Mouse (Mus musculus): ENCODE measurements around the gene Slc26a6. TPM values are rescaled to one million over a fixed set of nuclear protein-coding genes. Genes with fewer than 3 reads are reported as not detected.

Slc26a6 gene
- total RNA-seq, 2 experiments from 2014 or later = 27.4 to 28.7 TPM

GRCm38 (mm10) chr9:108832390-108833108 is 20.5 kb upstream of the Slc26a6 start:
- peak; percentile 77 for DNase-seq (ENCODE audit: low spot score)
- intact Hi-C loops (cut with DNase I) = no loop called here

DNA sequence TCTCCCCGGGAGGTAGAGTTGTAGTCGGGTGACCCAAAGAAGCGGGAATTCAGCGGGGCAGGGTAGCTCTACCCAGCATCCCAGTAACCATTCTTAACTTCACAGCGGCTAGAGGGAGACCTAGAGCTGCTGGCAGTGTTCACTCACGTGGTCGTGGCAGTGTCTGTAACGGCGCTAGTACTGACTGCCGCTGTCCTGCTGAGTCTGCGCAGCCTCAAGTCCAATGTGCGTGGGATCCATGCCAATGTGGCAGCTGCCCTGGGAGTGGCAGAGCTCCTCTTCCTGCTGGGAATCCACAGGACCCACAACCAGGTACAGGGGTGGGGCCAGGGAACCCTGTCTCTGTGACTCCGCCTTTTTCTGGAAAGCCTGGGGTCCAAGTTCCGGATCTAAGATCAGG is 10.1 kb upstream of the Slc26a6 start:
- intact Hi-C loops (cut with DNase I) = no loop called here
- no peak for DNase-seq (ENCODE audit: low spot score)

GRCm38 (mm10) chr9:108845390-108845789 is 7.7 kb upstream of the Slc26a6 start:
- intact Hi-C loops (cut with DNase I) = no loop called here
- DNase-seq (ENCODE audit: low spot score) = no peak

DNA sequence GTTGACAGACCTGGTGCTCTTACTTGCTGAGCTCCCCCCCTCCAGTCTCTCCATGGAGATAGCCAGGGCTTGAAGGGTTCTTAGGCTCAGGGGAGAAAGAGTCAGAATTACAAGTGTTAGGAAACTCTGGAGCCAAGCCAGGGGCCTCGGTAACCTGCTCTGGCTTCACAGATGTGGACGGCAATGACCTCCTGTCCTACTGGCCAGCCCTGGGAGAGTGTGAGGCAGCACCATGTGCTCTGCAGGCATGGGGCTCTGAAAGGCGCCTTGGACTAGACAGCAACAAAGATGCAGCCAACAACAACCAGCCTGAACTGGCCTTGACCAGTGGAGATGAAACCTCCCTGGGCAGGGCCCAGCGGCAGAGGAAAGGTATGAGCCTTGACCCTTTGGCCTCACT is 5.7 kb upstream of the Slc26a6 start:
- intact Hi-C loops (cut with DNase I) = no loop called here
- DNase-seq (ENCODE audit: low spot score) = no peak

DNA sequence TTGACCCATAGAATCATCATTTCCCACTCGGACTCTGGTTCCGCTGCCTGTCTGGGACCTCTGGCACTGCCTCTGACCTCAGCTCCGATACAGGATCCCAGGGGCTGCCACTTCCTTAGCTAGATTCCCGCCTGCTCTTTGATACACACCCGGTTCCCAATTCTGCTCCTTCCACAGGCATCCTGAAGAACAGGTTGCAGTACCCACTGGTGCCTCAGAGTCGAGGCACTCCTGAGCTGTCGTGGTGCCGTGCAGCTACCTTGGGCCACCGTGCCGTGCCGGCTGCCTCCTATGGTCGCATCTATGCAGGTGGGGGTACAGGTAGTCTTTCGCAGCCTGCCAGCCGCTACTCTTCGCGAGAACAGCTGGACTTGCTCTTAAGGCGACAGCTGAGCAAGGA is 4.7 kb upstream of the Slc26a6 start:
- DNase-seq (ENCODE audit: low spot score) = no peak
- intact Hi-C loops (cut with DNase I) = no loop called here

DNA sequence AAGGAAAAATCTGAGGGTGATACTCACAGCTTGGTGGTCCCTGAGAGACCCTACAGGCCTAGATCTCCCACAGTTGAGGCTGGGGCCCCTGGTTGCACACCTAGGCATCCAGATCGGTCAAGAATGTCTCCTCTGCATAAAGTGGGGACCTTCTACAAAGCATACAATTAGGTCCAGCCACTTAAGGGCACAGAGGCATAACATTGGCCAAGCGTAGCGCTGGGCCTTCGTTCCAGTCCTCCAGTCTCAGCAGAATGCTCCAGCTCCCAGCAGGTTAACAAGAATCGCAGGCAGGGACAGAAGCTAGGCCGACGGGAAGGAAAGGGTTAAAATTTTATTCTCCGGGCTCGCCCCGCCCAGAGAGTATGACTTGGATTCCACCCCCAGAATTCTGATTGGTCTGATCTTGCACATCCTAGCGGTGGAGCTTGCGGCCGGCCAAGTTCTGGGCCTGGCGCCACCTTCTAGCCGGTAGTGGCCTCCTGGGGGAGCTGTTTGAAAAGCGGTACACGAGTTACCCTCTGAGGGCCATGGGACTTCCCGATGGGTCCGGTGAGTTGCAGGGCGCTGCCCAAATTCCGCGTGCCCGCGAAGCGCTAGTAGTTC is 655 bp downstream of the Slc26a6 start:
- intact Hi-C loops (cut with DNase I) = no loop called here
- peak; percentile 89 for DNase-seq (ENCODE audit: low spot score)

- intact Hi-C loops (cut with DNase I) = no loop called here
- peak; percentile 78 for DNase-seq (ENCODE audit: low spot score)
Measured at GRCm38 (mm10) chr9:108854241-108854696, 1.2 kb downstream of the Slc26a6 start.

- no peak for DNase-seq (ENCODE audit: low spot score)
- intact Hi-C loops (cut with DNase I) = no loop called here
Measured at GRCm38 (mm10) chr9:108855335-108855734, 2.3 kb downstream of the Slc26a6 start.

- intact Hi-C loops (cut with DNase I) = no loop called here
- DNase-seq (ENCODE audit: low spot score) = no peak
Measured at GRCm38 (mm10) chr9:108858792-108859527, 5.9 kb downstream of the Slc26a6 start.

- intact Hi-C loops (cut with DNase I) = no loop called here
- DNase-seq (ENCODE audit: low spot score) = no peak
Measured at GRCm38 (mm10) chr9:108912308-108912707, 59.2 kb downstream of the Slc26a6 start.

GRCm38 (mm10) chr9:108913161-108913560 is 60.1 kb downstream of the Slc26a6 start:
- intact Hi-C loops (cut with DNase I) = no loop called here
- DNase-seq (ENCODE audit: low spot score) = no peak

DNA sequence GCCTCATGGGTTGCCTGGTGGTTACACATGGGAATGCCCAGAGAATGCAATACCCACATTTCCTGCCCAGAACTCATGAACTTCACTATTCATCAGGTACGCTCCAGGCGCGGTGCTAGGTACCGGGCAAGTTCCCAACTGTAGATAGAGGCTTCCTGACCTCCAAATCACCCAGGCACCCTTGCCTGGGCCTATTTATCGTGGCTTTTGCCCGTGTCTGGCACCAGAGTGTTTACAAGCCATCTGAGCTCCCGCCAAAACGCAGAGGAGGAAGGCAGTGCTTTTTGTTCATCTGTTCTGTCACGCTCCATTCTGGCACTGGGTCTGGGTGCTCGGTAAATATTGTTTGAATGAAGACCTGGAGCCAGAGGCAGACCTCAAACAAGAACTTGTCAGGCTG is 60.5 kb downstream of the Slc26a6 start:
- DNase-seq (ENCODE audit: low spot score) = no peak
- intact Hi-C loops (cut with DNase I) = no loop called here

- intact Hi-C loops (cut with DNase I) = no loop called here
- DNase-seq (ENCODE audit: low spot score) = peak; percentile 39
Measured at GRCm38 (mm10) chr9:108914491-108914890, 61.4 kb downstream of the Slc26a6 start, which contains the start of gene Tmem89. Gene Tmem89 (plus strand): TSS chr9:108914619.

GRCm38 (mm10) chr9:108925897-108926296 is 72.8 kb downstream of the Slc26a6 start:
- intact Hi-C loops (cut with DNase I) = no loop called here
- no peak for DNase-seq (ENCODE audit: low spot score)

- no peak for DNase-seq (ENCODE audit: low spot score)
- intact Hi-C loops (cut with DNase I) = no loop called here
Measured at GRCm38 (mm10) chr9:108928424-108928823, 75.3 kb downstream of the Slc26a6 start.

DNA sequence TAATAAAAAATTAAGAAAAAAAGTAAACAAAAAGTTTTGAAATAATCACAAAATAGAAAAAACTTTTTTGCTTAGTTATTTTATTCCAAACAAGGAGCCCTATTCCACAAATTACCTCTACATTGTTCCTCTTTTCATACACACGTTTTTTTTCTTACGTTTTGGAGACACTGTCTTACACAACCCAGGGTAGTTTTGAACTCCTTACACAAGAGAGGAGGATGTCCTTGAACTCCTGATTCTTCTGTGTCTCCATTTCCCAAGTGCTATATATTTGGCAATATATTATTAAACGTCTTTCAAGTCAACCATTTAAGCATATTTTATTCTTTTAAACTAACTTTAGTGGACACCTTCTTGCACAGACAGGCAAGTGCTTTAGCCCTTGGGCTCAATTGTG is 82.9 kb downstream of the Slc26a6 start:
- intact Hi-C loops (cut with DNase I) = loop anchor here (2.0 to 5.0 kb wide), 2 partner anchors 127 to 184 kb away; partner anchors contain the start of gene Nckipsd
- DNase-seq (ENCODE audit: low spot score) = no peak

DNA sequence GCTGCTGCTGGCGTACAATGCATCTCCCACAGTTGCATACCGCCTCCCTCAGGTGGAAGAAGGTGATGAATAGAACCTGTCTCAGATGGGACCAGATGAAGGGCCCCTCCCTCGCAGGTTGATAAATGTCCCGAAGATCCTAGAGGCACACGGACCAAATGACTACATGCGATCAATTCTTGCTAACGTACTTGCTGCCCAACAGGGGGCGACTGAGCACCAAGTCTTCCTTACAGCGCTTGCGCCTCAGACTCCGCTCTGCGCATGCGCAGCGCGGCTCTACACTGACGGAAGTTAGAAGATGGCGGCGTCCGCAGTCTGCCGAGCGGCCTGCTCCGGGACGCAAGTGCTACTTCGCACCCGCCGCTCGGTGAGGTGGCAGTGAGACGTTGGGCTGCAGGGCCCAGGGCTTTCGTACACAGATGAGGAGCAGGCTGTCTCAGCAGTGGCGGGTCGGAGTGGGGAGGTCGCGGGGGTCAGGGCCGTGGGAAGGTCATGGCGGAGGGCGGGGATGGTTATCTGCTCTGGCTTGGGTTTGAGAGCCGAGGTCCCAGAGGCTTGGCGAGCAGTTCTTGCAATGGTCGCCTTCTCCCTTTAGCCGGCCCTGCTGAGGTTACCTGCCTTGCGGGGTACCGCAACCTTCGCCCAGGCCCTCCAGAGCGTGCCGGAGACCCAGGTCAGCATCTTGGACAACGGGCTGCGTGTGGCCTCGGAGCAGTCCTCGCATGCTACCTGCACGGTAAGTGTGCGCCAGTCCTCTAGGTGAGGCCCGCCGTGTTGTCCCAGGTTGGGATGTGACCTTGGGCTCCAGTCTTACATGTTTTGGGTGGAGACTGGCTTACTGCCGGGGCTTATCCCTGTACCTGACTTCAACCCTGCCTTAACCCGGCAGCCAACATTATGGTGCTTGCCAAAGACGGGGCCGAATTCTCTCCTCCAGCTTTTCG is 83.6 kb downstream of the Slc26a6 start, which contains the start of gene Uqcrc1:
TSS of gene Uqcrc1 (plus strand) at position 216 of the 947 bp plus-strand sequence.
- intact Hi-C loops (cut with DNase I) = loop anchor here (2.0 to 5.0 kb wide), 2 partner anchors 128 to 184 kb away; partner anchors contain the start of gene Nckipsd
- DNase-seq (ENCODE audit: low spot score) = peak; percentile 80

DNA sequence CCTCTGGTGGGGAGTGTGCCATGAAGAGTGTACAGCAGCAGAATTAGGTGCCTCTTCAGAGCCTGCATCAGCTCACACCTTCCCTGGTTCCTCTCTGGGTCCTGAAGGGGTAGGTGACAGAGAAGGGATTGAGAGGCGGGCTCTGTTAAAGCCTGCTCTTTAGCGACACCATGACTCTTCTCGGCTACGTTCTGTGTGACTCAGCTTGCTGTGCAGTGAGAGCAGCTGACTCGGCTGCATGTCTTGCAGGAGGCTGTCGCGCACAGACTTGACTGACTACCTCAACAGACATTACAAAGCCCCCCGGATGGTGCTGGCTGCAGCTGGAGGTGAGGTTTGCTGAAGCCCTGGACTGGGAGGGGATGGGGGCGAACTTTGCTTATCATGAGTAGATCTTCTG is 92.0 kb downstream of the Slc26a6 start:
- intact Hi-C loops (cut with DNase I) = no loop called here
- no peak for DNase-seq (ENCODE audit: low spot score)

- intact Hi-C loops (cut with DNase I) = no loop called here
- no peak for DNase-seq (ENCODE audit: low spot score)
Measured at GRCm38 (mm10) chr9:108945608-108946007, 92.5 kb downstream of the Slc26a6 start.
